Mouse (Mus musculus) adrenal gland, postnatal 36 days (tissue): ENCODE results near the gene Nkx2-2. TPM values are rescaled to one million over a fixed set of nuclear protein-coding genes. Genes with fewer than 3 reads are reported as not detected.
A peak's percentile ranks its signal among the peaks of the same experiment; 100 is the strongest.
"Not testable (repeated sequence)": the region's sequence is repeated elsewhere in the genome, so short reads cannot be mapped to it uniquely, and the experiment has no call there.

Experiments
- DNase-seq, 2 experiments: peaks; one replicate each; pipeline ENCODE4 v3.0.0; 2021; ENCODE audit warnings: mixed read lengths in 1 of 2
- total RNA-seq, 2 experiments: library from RNA; stranded (reverse); gene quantifications; 2 replicates each; pipeline ENCODE4 v1.2.3; 2021

Nkx2-2 gene
- total RNA-seq, 2 experiments from 2014 or later = not detected

DNA sequence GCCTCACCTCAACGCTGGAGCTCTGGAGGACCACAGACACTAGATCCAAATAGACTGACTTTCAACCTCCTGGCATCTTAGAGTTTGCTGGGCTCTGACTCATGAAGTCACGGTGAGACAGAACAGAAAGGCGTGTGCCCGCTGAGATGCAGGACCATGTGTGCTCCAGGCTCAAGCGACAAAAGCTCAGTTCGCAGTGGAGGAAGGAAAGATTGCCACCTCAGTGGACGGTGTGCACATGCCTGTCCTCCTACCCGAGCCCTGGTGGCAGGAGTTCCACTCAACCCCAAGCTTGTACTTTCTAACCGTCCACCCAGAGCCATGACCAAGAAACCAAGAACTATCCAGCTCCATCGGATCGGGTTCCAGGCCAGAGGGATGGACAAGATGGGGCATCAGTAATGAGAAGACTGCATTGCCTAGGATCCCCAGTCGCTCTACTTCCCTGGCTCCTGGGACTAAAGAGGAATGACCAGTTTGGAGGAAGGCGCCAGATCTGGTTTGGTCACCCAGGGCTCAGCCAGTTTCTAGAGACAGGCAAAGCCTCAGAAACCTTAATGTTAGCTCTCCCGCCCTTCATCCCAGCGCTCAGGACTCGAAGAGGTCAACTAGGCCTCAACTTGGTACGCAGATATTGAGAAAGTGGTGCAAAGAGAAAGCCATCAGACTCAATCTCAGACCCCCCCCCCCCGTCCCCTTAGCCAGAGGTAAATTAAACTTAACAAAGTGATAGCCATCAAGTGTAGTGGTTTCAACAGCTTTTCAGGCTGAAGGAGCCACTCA is 11.9 kb downstream of the Nkx2-2 start:
- no peak for DNase-seq

DNA sequence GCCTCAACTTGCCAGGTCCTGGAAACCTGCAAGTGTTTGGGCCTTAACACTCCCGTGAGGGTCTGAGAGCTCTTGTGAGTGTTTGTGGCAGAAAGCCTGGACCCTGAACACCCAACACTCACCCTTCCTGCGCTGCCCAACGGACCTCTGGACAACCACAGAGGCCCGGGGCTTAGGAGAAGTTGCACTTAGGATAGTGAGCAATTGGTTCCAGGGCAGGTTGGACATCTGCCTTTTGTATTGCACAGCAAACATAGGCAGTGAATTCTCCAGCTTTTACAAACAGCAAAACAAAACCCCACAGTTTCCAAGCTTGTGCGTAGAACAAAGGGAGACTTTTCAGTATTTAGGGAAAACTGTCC is 12.8 kb downstream of the Nkx2-2 start:
- DNase-seq = no peak

DNA sequence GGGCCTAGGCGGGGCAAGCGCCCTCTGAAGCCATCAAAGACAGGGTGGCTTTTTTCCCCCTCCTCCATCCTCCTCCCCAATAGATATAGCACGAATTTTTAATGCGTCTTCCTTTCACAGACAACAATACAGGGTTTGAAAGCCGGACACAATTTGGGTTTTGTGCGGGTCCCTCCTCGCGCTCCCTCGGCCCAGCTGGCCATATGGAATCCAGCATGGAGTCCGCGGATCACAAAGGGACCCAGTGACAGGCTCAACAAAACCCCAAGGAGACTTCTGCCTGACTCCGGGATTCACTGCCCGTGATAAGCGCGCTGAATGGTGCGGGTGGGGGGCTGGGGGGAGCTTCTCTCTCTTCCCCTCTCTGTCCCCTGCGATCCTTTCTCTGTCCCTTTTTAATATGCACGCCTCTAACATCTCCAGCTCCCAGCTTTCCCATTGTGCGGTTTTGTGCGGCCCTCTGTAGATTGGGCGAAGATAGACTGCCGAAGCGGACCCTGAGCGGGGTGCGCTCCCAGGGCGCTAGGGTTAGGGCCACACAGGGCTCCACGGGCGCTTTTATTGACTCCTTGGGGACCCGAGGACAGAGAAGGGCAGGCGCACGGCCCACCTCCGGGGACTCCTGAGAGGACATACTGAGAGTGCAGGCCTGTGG is 13.3 kb downstream of the Nkx2-2 start:
- DNase-seq = no peak

DNA sequence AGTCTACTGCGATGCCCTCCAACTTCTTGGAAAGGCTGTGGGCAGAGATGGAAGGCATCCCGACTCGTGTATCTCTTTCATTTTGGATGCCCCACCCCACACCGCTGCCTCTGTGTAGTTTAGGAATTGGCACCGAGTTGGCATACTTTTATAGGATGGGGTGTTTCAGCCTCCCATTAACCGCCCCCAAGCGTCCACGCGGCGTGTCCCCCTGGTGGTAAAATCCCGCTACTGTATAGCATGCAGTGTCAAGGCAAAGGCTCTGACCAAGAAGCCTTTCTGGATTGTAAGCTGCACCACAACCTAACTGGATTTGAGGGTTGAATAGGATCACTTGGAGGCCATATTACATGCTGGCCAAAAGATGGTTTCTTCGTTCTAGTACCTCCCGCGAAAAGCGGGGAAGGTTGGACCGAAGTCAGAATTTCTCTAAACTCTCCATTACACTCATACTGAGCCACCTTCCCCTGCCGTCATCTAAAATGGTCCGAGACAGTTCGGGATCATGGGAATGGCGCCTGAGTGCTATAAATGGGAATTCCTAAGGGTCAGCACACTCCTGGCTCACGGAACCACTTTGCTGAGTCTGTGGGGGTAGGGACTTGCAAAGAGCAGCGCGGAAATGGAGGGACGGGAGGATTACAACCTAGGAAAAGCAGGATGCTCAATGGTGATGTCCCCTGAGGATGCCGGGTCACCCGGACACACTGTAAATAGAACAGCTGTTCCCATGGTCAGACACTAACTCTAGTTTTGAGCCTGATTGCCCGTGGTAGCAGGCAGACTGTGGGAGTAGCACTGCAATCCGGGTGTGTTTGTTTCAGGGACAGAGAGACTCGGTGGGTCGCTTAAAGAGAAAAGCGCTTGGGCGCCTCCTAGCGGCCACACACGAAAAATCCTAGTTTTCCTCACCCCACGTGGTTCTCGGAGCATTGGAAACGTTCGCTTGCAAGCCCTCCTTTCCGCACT is 15.7 kb downstream of the Nkx2-2 start:
- peak; percentile 66 for DNase-seq

DNA sequence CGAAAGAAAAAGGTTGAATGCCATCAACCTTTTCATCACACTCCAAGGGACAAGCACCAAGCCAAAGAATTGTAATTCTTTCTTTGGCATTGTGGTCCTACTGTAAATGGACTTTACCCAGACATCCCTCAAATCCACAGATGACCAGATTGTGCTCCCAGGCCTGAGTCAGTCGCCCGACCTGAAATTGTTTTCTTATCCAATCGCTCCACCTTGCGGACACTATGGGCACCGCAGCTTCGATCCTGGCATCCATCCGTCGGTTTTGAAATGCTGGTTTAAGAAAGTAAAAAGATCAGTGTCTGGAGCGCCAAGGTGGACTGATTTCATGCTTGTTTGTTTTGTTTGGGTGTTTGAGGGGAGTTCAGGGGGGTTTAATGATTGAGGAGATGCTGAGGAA is 16.4 kb downstream of the Nkx2-2 start:
- peak; percentile 80 to 81 for DNase-seq

- DNase-seq = no peak
Measured at GRCm38 (mm10) chr2:147175296-147175695, 18.7 kb downstream of the Nkx2-2 start.

GRCm38 (mm10) chr2:147173751-147174150 is 20.3 kb downstream of the Nkx2-2 start:
- DNase-seq = no peak

GRCm38 (mm10) chr2:147170538-147170937 is 23.5 kb downstream of the Nkx2-2 start:
- DNase-seq = not testable (repeated sequence)

- no peak for DNase-seq
Measured at GRCm38 (mm10) chr2:147165863-147166262, 28.2 kb downstream of the Nkx2-2 start.

DNA sequence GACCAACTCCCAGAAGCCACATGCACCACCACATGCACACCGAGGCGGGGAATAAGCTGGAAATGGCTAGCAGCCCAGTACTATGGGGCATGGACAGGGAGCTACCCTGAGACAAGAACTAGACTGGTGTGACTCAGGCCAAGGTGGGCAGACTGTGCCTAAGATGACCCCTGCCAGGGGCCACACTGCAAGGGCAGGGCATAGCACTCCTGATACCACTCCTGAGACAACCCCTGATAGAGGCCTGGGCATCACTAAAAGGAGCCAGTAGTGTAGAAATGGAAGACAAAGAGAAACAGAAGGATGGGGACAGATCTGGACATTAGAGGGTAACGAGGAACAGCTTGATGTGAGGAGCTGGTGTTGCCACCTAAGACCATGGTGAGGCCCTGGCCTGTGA is 28.7 kb downstream of the Nkx2-2 start:
- DNase-seq = no peak

DNA sequence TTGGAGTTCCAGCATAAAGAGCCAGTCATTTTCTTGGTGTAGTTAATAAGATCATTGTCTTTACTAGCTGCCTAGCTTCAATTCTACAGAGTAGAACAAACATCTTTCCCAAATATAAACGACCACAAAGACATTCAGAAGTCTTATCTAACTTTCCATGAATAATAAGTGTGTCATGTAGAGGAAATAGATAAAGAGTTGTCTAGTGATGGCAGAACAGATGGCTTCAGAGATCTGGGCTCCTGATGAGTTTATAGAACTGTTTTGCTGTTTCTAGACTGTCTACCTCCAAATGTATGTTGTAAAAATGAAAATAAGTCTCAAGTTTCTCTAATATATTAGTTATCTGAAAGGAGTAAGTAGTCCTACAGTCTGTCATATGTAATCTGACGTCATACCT is 41.5 kb downstream of the Nkx2-2 start:
- DNase-seq = no peak

Other genes with a start within 250 kb of the Nkx2-2 start
- gene Xrn2, start 181.2 kb downstream of the Nkx2-2 start, total RNA-seq = 10 to 100 TPM; 44.9 to 62.9 TPM
- gene Nkx2-4, start 108.8 kb downstream of the Nkx2-2 start, total RNA-seq = not detected
- gene Pax1, start 167.7 kb upstream of the Nkx2-2 start, total RNA-seq = not detected